Mouse (Mus musculus) hindbrain, embryonic 14.5 days (tissue): ENCODE results near the gene Fau. TPM values are rescaled to one million over a fixed set of nuclear protein-coding genes. Genes with fewer than 3 reads are reported as not detected.

Experiments used
- ATAC-seq: fragments of 200-750 bp; cut with Nextera tagmentation; 2 replicates; pipeline ENCODE4 v1.8.0; 2017; ENCODE audit warnings: moderate number of reproducible peaks, mild to moderate bottlenecking, moderate TSS enrichment, moderate library complexity; ENCODE audit not compliant: low FRiP score
- DNase-seq: peaks from one replicate; pipeline ENCODE4 v3.0.0-alpha.2; 2015; ENCODE audit warnings: low spot score
- H3K27ac ChIP-seq: fragments of 300-500 bp; sonication (generic); 2 replicates; pipeline ENCODE4 v1.5.1; 2014; ENCODE audit warnings: mild to moderate bottlenecking, moderate library complexity
- H3K27me3 ChIP-seq: fragments of 300-500 bp; sonication (generic); 2 replicates; pipeline ENCODE4 v1.6.1; 2014; ENCODE audit warnings: mild to moderate bottlenecking, low read length, mixed read lengths; ENCODE audit not compliant: control insufficient read depth, insufficient read depth
- H3K36me3 ChIP-seq: fragments of 300-500 bp; sonication (generic); replicated peaks from 2 replicates; pipeline ENCODE4 v1.6.1; 2014; ENCODE audit not compliant: control insufficient read depth, insufficient read depth
- H3K4me1 ChIP-seq: fragments of 300-500 bp; sonication (generic); replicated peaks from 2 replicates; pipeline ENCODE4 v1.6.1; 2014; ENCODE audit warnings: antibody characterized with exemption, low read length, mixed read lengths; ENCODE audit not compliant: control insufficient read depth, insufficient read depth
- H3K4me2 ChIP-seq: fragments of 300-500 bp; sonication (generic); replicated peaks from 2 replicates; pipeline ENCODE4 v1.6.1; 2014; ENCODE audit warnings: mild to moderate bottlenecking, moderate library complexity
- H3K4me3 ChIP-seq: fragments of 300-500 bp; sonication (generic); replicated peaks from 2 replicates; pipeline ENCODE4 v1.5.1; 2014; ENCODE audit warnings: mild to moderate bottlenecking, low read length
- H3K9ac ChIP-seq: fragments of 300-500 bp; sonication (generic); 2 replicates; pipeline ENCODE4 v1.6.1; 2014
- H3K9me3 ChIP-seq: fragments of 300-500 bp; sonication (generic); 2 replicates; pipeline ENCODE4 v1.6.1; 2016; ENCODE audit warnings: low read length; ENCODE audit not compliant: control insufficient read depth
- WGBS: fragments of 180-500 bp; shearing (Covaris S2); extraction: QIAGEN DNeasy Blood & Tissue Kit; methylation state at CpG from one replicate; pipeline ENCODE4 v1.1.7; 2014; 5-methylcytosine and 5-hydroxymethylcytosine counted together
- polyA plus RNA-seq: library from polyadenylated mRNA; unstranded; fragments of >200 nt; fragmentation: Nextera tagmentation; extraction: Ambion mirVana; gene quantifications from 2 replicates; pipeline ENCODE4 v1.2.1, GENCODE M21; 2014

The Fau gene
- polyA plus RNA-seq: 537 and 672 TPM in 2 replicates

- Histone ChIP-seq H3K9ac (peak within 1 kb of the TSS; percentile 85), H3K9me3 (no peaks in the 10 kb centered on the region), H3K27me3 (no peaks in the 10 kb centered on the region), H3K4me2 (peak within 1 kb of the TSS; percentile 85), H3K27ac (peak within 1 kb of the TSS; percentile 78), H3K4me3 (peak within 1 kb of the TSS; percentile 52), H3K36me3 (peaks cover 48% of the 10 kb centered on the region), H3K4me1 (peaks cover 31% of the 10 kb centered on the region)
- under 1% methylated on average over 60 of the region's 63 CpGs for WGBS
- ATAC-seq (peak; percentile 87), DNase-seq (peak; percentile 100)
Measured at GRCm38 (mm10) chr19:6057313-6058096, at the start of gene Fau, which contains the start of gene Mrpl49. TSS of gene Fau (plus strand) at chr19:6057844. TSS of gene Mrpl49 (minus strand) at chr19:6057785.

DNA sequence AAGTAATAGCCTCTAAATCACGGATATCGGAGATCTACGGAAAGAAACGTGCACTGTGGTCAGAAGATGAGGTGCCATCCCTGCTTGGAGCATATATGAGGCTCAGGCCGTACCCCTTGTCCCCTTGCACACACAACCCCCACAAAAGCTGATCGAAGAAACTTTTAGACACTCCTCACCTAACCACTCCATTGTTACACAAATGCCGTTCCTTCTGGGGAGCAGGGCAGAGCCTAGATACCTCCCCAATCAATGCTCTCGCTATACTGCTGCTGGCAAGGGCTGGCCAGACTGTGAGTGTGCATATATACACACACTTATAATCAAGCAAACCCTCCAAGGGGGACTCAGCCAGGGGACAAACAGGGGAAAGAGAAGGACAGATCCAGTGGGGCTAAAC is 48.5 kb upstream of the Fau start:
- 60% methylated on average over 8 of the region's 8 CpGs for WGBS
- H3K9ac ChIP-seq: no peak overlapping the region

DNA sequence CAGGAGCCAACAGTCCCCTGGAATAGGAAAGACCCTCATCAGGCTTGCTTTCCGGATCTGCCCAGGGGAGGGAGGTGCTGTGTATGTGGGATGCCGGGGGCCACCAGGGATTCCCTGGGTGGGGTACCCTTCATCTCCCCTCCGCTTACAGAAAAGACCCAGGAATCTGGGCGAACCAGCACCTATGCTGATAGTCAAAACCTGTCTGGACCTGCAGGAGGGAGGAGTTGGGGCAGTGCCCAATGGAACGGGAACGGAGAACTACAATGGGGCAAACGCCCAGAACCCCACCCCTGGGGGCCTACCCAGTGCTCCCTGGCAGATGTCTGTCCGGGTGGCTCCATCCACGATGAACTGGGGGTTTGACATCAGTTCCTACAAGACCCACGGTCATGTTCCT is 44.0 kb upstream of the Fau start:
- H3K4me1 ChIP-seq: 0 out of 2 replicates have a peak, but pooled peaks cover 12% of the 10 kb centered on the region
- peaks cover 18% of the 10 kb centered on the region for H3K27me3 ChIP-seq
- H3K9me3 ChIP-seq: no peaks in the 10 kb centered on the region
- DNase-seq (no peak), ATAC-seq (no peak)
- 90% methylated on average over 10 of the region's 10 CpGs for WGBS
- H3K27ac ChIP-seq: no peak overlapping the region
- no peak overlapping the region for H3K4me2 ChIP-seq
- H3K9ac ChIP-seq: no peak overlapping the region
- no peak overlapping the region for H3K4me3 ChIP-seq
- no peaks in the 10 kb centered on the region for H3K36me3 ChIP-seq

More for the DNA sequence above, 48.5 kb upstream of the Fau start:
- no peaks in the 10 kb centered on the region for H3K9me3 ChIP-seq
- H3K36me3 ChIP-seq: no peaks in the 10 kb centered on the region
- H3K4me3 ChIP-seq: no peak overlapping the region
- no peak overlapping the region for H3K4me2 ChIP-seq
- no peaks in the 10 kb centered on the region for H3K27me3 ChIP-seq
- no peak for ATAC-seq
- no peaks in the 10 kb centered on the region for H3K4me1 ChIP-seq
- DNase-seq: no peak
- H3K27ac ChIP-seq: no peak overlapping the region

DNA sequence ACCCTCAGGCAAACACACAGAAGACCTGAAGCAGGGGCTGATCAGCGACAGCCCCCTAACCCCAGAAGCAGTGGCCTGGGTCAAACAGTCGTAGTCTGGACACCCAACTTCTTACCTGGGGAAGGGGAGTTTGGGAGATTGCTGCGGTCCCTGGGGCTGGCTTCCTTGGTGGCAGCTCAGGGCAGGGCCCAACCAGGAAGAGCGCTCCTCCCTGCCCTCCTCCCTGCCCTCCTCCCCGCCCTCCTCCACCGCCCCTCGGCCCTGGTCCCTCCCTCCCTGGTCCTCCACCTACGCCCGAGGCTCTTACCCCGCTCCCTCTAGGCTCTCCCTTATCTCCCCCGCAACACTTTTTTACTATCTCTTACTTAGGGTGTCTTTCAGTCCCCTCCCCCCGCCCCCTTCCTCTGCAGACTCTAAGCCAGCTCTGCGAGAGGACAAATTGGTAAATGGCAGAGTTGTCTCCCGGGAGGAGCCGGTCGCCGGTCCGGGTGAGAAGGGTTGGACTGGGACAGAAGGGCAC is 42.6 kb upstream of the Fau start:
- 4% methylated on average over 15 of the region's 18 CpGs for WGBS
- peak; percentile 50; the same call in 1 of the 2 replicates for ATAC-seq
- H3K9ac ChIP-seq: peak overlapping the region; percentile 64
- peak overlapping the region; percentile 41 for H3K4me3 ChIP-seq
- peak overlapping the region; percentile 70 for H3K4me2 ChIP-seq
- no peaks in the 10 kb centered on the region for H3K36me3 ChIP-seq
- no peak for DNase-seq
- H3K9me3 ChIP-seq: no peaks in the 10 kb centered on the region
- H3K27ac ChIP-seq: no peak overlapping the region; the same call in 1 of the 2 replicates
- H3K4me1 ChIP-seq: 0 out of 2 replicates have a peak, but pooled peaks cover 12% of the 10 kb centered on the region
- peaks cover 18% of the 10 kb centered on the region for H3K27me3 ChIP-seq

DNA sequence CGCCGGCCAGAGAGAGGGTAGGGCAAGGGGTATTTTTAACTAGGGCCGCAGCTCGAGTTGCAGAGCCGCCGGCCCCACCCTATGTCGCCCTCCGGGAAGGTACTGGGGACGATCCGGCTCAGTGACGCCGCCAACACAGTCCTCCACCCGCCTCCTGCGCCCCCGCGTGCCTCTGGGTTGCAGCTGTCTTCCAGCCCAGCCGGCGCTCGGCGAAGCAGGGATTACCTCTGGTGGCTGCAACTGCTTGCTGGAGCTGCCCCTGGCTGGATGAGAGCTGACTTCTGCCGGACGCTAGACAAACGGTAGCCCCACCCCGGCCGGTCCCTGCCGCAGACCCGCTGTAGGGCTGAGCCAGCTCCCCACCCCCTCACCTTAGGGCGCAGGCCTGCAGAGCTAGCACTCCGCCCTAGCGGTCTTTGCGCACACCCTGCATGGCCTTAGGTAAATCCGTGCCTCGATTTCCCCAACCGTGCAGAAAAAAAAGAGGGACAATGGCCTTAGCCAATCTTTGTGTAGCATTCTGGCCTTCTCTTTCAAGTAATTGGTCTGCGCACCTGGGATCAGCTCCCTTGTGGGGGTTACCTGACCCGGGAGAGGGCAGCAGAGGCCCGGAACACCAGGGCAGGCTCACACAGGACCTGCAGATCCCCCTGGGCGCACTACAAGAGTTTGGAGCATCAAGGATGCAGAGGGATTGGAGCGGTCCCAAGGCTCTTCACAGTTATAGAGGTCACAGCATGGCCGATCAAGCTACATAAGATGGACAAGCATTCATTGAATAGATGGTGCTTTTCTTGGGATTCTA is 41.9 kb upstream of the Fau start, which contains the start of gene Capn1:
Capn1 (minus strand) TSS at position 387 of the 805 bp plus-strand sequence.
- DNase-seq (peak; percentile 64), ATAC-seq (peak; percentile 75; the same call in 1 of the 2 replicates)
- Histone ChIP-seq H3K4me2 (peak within 1 kb of the TSS; percentile 70), H3K4me1 (0 out of 2 replicates have a peak, but pooled peaks cover 12% of the 10 kb centered on the region), H3K9ac (peak within 1 kb of the TSS; percentile 64), H3K27ac (no peak within 1 kb of the TSS; the same call in 1 of the 2 replicates), H3K4me3 (peak within 1 kb of the TSS; percentile 41), H3K9me3 (no peaks in the 10 kb centered on the region), H3K27me3 (peaks cover 18% of the 10 kb centered on the region), H3K36me3 (no peaks in the 10 kb centered on the region)
- 3% methylated on average over 34 of the region's 40 CpGs for WGBS

- Histone ChIP-seq H3K4me1 (0 out of 2 replicates have a peak, but pooled peaks cover 12% of the 10 kb centered on the region), H3K4me3 (no peak overlapping the region), H3K27me3 (peaks cover 18% of the 10 kb centered on the region), H3K9me3 (no peaks in the 10 kb centered on the region), H3K27ac (no peak overlapping the region), H3K36me3 (no peaks in the 10 kb centered on the region), H3K4me2 (no peak overlapping the region), H3K9ac (no peak overlapping the region)
- DNase-seq (no peak), ATAC-seq (no peak)
- WGBS: 36% methylated on average over 7 of the region's 7 CpGs
Measured at GRCm38 (mm10) chr19:6016532-6016931, 41.1 kb upstream of the Fau start.

DNA sequence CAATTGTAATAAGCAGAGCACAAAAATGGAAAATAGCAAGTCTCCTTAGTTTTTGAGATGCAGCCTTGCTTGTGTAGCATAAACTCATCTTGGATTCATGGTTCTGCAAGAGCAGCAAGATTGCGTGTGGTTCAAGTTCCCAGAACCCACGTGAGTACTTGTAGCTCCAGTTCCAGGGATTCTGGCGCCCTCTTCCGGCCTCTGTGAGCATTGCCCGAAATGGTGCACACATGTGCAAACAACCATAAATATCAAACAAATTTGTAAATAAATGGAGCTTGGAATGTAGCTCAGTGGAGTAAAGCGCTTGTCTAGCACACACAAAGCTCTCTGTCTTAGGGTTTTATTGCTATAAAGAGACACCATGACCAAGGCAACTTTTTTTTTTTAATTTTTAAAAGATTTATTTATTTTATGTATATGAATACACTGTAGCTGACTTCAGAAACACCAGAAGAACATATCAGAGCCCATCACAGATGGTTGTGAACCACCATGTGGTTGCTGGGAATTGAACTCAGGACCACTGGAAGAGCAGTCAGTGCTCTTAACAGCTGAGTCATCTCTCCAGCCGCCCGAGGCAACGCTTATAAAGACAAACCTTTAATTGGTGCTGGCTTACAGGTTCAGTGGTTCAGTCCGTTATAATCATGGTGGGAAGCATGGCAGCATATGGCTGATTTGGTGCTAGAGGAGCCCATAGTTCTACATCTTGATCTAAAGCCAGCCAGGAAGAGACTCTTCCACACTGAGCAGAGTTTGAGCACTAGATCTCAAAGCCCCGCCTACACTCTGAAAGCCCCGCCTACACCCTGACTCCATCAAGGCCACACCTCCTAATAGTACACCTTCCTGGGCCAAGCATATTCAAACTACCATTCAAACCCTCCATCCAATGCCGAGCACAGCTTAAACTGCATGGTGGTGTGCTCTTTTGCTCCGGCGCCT is 39.2 kb upstream of the Fau start:
- ATAC-seq (no peak), DNase-seq (peak; percentile 86)
- no peaks in the 10 kb centered on the region for H3K36me3 ChIP-seq
- 30% methylated on average over 15 of the region's 15 CpGs for WGBS
- peaks cover 18% of the 10 kb centered on the region for H3K27me3 ChIP-seq
- 0 out of 2 replicates have a peak, but pooled peaks cover 12% of the 10 kb centered on the region for H3K4me1 ChIP-seq
- no peak overlapping the region for H3K4me3 ChIP-seq
- no peak overlapping the region for H3K27ac ChIP-seq
- no peak overlapping the region for H3K4me2 ChIP-seq
- H3K9me3 ChIP-seq: no peaks in the 10 kb centered on the region
- no peak overlapping the region for H3K9ac ChIP-seq

DNA sequence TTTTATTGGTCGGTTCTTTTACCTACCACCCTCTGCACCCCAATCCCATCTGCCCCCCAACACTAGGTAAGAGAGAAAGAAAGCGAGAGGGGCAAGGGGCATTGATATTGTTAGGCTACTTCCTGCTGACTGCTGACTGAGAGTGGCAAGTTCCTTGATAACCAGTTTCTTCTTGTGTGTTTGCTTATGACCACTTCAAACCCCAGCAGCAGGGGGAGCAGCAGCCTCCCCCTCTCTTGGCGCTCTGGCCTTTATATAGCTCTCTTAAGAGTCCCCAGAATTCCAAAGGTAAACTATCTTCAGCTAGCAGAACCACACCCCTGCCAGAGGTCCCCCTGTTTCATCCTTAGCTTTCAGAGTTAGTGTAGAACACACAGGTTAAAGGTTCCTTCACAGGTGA is 37.4 kb upstream of the Fau start:
- no peaks in the 10 kb centered on the region for H3K9me3 ChIP-seq
- DNase-seq: no peak
- H3K9ac ChIP-seq: no peak overlapping the region
- WGBS: 64% methylated on average over 3 of the region's 3 CpGs
- H3K4me3 ChIP-seq: no peak overlapping the region
- H3K27ac ChIP-seq: no peak overlapping the region
- no peak overlapping the region for H3K4me2 ChIP-seq
- H3K27me3 ChIP-seq: peaks cover 12% of the 10 kb centered on the region
- H3K36me3 ChIP-seq: no peaks in the 10 kb centered on the region
- H3K4me1 ChIP-seq: 0 out of 2 replicates have a peak, but pooled peaks cover 4% of the 10 kb centered on the region
- ATAC-seq: no peak
